Mouse (Mus musculus): ENCODE results near the gene Nfya.

- TF ChIP-seq POLR2A (IDR thresholded peaks at IDR 0.05; ENCODE audit: low read depth, low read length) (no peak), CTCF (conservative IDR thresholded peaks at IDR 0.05; ENCODE audit: insufficient read depth, insufficient read length, low read depth, low read length) (no peak)
These were observed 48.4 kb upstream of the Nfya start for GRCm38 (mm10) chr17:48457971-48458653.

All from kidney, adult 2 months (tissue).